ENCODE assay signal across 23 mouse cellular contexts in genomic region chr4:124563371-124563770, GRCm38 (mm10). TPM values are rescaled to one million over a fixed set of nuclear protein-coding genes. Genes with fewer than 3 reads are reported as not detected.
"Had no signal": no experiment of that assay in that cellular context is flagged by ENCODE, and none has a peak within 500 bp of the region (broad histone marks: within the 10 kb centered on the region; RNA-seq: fewer than 3 reads in every experiment).

No protein-coding gene starts in this region.

- H3K4me2 ChIP-seq: liver, embryonic 15.5 days; lung, embryonic 15.5 days; midbrain, embryonic 11.5 days; midbrain, embryonic 13.5 days; midbrain, embryonic 15.5 days; neural tube, embryonic 12.5 days; stomach, embryonic 15.5 days had no signal

- H3K4me3 ChIP-seq: liver, embryonic 15.5 days; lung, embryonic 15.5 days; megakaryocyte, embryonic 14.5 days; midbrain, embryonic 13.5 days; midbrain, embryonic 15.5 days; neural tube, embryonic 12.5 days; stomach, embryonic 15.5 days had no signal

- H3K27ac ChIP-seq: liver, embryonic 15.5 days; lung, embryonic 15.5 days; macrophage; midbrain, embryonic 15.5 days; neural tube, embryonic 12.5 days; stomach, embryonic 15.5 days; stomach, postnatal 0 days had no signal

- H3K36me3 ChIP-seq: liver, embryonic 15.5 days; lung, embryonic 15.5 days; midbrain, embryonic 13.5 days; midbrain, embryonic 15.5 days; neural tube, embryonic 12.5 days; stomach, embryonic 15.5 days had no signal

- H3K4me1 ChIP-seq: liver, embryonic 15.5 days; lung, embryonic 15.5 days; megakaryocyte, embryonic 14.5 days; stomach, embryonic 15.5 days had no signal

- H3K9ac ChIP-seq: liver, embryonic 15.5 days; liver, postnatal 0 days; lung, embryonic 15.5 days; midbrain, embryonic 13.5 days; midbrain, embryonic 15.5 days; neural tube, embryonic 12.5 days; stomach, embryonic 15.5 days had no signal

- H3K9me3 ChIP-seq: liver, embryonic 15.5 days; lung, embryonic 15.5 days; midbrain, embryonic 13.5 days; midbrain, embryonic 15.5 days; neural tube, embryonic 12.5 days; stomach, embryonic 15.5 days had no signal

- H3K27me3 ChIP-seq: midbrain, embryonic 15.5 days had no signal

- DNase-seq: liver, postnatal 0 days; lung, adult 2 months; right cerebral cortex, postnatal 14 days; thymus, adult 2 months; thymus, postnatal 25 days; thymus, postnatal 4 days had no signal

- ATAC-seq: liver, postnatal 0 days; lung, postnatal 0 days had no signal

RNA-seq across cellular contexts. Expression of gene 3100002H09Rik, which starts 47.2 kb away (rescaled TPM):
- total RNA-seq: midbrain, postnatal 0 days; monocyte, adult 5-6 weeks; neutrophil, adult 5-6 weeks had no signal
- polyA plus RNA-seq: liver, embryonic 15.5 days; liver, postnatal 0 days; lung, adult 2 months; lung, embryonic 15.5 days; lung, postnatal 0 days; spleen, adult 2 months; stomach, embryonic 15.5 days; stomach, postnatal 0 days; testis, adult 2 months; thymus, adult 2 months; urinary bladder, adult 2 months had no signal
